Mouse (Mus musculus): ENCODE data around the gene Mapk13.
A peak's percentile ranks its signal among the peaks of the same experiment; 100 is the strongest.
"Not testable (repeated sequence)": the region's sequence is repeated elsewhere in the genome, so short reads cannot be mapped to it uniquely, and the experiment has no call there.

The Mapk13 gene

DNA sequence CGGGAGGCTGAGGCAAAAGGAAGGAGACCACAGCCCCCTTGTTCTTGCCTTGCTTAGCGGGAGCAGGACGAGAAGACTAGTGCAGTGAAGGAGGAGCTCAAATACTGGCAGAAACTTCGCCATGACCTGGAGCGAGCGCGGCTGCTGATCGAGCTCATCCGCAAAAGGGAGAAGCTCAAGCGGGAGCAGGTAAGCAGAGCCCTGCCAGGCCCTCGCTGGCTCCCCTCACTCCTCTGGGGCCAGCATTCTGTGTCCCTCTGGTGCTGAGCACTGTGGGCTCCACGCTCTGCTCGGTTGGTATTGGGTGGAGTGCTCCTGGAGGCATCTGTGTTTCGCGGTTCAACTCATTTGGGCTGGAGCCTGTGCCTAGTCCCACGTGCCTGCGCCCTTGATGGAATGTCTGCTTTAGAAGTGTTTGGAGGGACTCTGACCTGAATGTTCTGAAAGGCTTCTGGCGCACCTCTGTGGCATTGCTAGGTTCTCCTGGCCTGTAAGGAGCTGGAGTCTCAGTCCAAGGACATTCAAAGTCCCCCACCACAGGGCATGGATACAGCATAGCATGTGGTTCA, 45.5 kb downstream of the Mapk13 start:
- no peak for DNase-seq (ENCODE audit: low spot score in 2 of 2)

DNA sequence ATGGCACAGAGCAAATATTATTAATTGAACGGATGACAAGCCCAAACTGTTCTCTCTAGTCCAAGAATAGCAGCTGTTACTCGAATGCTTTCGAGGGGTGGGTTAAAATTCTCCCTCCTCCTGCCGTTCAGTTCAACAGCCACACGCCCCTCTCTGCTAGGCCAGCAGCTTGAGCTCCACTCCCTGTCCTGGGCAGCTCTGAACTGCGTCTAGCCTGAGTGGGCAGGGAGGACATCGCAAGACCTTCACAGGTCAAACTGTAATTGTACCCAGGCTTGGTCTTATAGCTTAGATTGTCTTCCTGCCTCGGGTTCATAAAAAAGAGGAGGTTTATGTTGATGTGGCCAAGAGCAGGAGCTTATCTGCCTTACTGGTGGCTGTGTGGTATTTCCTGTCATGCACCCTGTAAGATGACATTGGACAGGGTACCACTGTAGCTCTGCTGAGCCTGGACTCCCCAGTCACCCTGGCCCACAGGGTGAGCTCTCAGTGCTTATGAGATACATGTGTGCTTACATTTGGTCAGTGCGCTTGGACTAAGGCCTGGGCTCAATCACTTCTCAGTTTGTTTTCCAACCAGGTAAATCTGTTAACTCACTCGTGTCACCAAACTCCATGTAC, 46.4 kb downstream of the Mapk13 start:
- no peak for DNase-seq (ENCODE audit: low spot score in 2 of 2)

- not testable (repeated sequence) for DNase-seq (ENCODE audit: low spot score in 2 of 2)
Observed at GRCm38 (mm10) chr17:28816326-28816725, 47.2 kb downstream of the Mapk13 start.

DNA sequence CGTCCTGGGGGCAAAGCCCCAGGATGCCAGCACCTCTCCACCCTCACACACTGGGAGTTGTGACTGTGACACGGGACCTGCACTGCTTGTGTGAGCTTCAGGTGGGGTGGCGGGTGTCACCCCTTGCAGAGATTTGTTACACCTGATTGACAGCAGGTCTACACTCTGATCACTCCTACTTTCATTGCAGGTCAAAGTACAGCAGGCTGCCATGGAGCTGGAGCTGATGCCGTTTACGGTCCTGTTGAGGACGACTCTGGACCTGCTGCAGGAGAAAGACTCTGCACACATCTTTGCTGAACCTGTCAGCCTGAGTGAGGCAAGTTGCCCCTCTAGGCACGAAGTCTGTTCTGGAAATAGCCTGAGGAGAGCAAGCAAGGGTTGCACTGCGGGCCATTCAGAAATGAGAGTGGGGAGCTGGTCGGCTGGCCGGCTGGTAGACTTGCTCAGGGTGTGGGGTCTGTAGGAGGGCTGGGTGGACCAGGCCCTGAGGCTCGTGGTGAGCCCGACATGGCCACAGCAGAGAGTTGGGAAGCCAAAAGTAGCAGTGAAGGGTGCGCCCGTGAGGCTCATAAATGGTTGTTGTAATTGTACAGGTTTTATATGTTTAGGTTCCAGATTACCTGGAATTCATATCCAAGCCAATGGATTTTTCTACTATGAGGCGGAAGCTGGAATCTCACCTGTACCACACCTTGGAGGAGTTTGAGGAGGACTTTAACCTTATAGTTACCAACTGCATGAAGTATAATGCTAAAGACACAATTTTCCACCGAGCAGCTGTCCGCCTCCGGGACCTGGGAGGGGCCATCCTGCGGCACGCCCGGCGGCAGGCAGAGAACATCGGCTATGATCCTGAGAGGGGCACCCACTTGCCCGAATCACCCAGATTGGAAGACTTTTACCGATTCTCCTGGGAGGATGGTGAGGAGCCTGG, 48.0 kb downstream of the Mapk13 start:
- DNase-seq (ENCODE audit: low spot score in 2 of 2), result no peak

DNA sequence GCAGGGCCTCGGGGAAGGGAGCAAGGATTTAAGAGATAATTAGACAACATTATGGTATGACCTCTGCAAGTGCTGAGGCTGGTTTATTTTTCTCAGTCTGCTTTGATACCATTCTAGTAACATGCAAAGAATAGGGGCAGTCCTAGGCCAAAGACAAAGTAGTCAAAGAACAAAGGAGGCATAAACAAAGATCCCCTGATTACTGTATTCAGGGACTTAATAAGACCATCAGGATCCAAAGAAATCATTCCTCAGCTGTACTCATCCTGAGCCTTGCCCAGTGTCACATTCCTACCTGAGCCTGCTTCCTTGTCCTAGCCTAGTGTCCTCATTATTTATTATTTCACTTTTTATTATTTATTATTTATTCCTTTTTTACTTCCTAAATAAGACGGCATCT, 51.1 kb downstream of the Mapk13 start:
- DNase-seq (ENCODE audit: low spot score in 2 of 2), result no peak

DNA sequence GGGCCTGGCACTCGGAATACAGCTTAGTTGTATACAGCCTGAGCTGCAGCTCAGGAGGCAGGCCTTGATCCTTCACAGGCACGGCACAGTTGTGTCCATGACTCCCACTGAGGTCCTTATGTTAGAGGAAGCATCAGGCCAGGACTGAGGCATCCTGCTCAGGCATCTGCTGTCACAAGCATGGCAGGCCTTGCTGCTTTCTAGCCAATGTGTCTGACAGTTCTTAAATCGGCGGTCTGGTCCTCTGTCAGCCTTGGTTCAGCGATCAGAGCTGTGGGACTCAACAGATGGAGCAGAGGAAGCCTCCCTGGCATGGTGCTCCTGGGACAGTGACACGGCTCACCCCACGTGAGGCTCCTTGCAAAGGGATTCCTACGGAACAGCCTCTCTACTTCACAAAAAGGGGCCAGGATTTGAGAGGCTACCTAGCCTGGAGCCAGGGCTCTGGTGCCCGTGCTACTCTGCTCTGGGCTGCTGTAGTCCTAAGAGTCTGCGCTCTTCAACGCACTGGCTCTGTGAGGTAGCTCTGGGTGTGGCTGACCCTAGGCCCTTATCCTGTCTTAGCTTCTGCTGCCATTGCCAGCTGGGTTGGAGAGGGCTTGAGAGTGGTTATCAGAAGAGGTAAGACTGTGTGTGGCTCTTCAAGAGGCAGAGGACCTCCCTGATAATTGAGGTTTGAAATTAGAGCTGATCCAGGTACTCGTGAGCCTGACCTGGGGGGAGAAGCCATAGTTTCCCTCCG, 54.1 kb downstream of the Mapk13 start:
- DNase-seq (ENCODE audit: low spot score in 2 of 2), result peak; percentile 57

DNA sequence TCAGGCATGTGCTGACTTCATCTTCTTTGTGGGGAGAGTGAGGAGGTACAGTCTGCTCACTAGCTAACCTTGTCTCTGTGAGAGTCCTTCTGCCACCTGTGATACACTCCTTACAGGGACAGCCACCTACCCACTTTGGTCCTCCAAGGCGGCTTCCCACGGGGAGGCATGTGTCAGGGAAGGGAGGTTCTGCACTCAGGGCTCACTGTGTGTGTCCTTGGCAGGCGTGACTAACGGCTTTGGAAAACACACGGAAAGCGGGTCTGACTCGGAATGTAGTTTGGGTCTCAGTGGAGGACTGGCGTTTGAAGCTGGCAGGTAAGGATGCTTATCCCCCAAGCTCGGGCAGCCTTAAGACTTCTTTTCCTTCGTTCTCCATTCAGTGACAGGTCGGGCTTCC, 54.7 kb downstream of the Mapk13 start:
- no peak for DNase-seq (ENCODE audit: low spot score in 2 of 2)

DNA sequence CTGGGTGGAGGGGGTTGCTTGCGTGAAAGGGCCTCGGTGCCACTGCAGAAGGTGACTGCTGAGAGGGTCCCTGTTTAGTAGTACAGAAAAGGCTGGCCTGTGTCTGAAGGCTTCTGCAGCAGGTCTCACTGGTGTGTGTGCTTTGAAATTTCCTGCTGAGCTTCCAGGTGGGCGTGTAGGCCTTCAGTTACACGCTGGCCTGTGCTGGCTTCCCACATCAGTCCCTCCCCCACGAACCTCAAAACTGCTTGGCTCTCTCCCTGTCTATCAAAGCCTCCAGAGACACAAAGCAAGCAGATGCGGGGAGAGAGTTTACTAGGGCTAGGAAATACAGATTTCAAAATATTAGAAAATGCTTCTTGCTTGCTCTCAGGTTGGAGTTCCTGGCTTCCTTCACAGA, 55.8 kb downstream of the Mapk13 start:
- DNase-seq (ENCODE audit: low spot score in 2 of 2), result no peak

DNA sequence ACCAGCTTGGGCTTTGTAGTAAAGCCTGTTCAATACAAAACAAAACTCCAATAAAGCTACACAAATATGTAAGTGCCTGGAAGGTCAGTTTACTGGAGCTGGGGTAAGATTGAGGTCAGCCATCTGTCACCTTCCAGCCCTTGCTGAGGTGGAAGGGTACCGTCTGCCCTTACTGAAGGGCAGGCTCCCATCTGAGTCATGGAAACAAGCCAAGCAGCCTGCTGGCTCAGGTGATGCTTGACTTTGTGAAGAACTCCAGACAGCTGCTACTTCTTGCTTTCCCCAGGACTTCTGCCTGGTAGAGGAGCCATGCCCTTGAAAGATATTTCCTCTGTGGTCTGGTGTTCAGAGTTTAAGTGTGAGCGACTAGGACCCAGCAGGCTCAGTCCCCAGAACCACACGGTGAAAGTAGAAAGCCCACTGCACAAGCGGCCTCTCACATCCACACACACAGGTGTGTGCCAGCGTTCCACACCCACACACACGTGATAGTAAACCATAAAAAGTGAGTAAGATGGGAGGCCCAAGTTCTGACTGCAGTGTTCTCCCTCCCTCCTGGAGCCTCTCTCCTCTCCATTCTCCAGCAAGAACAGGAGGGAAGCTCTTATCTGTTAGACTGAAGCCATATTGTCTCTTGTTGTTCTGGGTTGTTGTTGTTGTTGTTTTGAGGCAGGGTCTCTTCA, 56.4 kb downstream of the Mapk13 start:
- no peak for DNase-seq (ENCODE audit: low spot score in 2 of 2)

DNA sequence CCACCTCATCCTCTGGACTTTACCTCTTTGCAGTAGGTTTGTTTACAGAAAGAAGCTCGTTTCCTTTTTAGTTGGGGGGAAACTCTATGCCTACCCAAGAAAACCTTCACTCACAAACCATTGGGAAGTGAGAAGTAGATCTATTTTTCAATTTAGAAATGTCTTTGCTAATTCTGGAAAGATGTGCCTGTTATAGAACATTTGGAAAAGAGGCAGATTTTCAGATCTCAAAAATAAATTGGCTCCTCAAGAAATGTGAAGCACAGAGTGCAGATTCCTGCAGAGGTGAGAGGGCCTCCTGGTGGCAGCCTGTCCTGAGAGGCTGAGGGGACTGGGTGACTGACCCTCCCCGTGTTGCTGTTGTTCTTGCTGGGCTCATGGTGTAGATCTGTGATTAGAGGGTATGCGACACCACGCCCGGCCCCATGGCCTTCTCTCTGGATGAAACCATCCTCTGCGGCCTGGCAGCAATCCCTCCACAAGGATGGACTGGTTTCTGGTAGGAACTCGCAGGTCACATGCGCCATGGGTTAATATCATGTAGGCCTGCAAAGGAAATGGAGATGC, 58.7 kb downstream of the Mapk13 start:
- DNase-seq (ENCODE audit: low spot score in 2 of 2), result no peak

DNA sequence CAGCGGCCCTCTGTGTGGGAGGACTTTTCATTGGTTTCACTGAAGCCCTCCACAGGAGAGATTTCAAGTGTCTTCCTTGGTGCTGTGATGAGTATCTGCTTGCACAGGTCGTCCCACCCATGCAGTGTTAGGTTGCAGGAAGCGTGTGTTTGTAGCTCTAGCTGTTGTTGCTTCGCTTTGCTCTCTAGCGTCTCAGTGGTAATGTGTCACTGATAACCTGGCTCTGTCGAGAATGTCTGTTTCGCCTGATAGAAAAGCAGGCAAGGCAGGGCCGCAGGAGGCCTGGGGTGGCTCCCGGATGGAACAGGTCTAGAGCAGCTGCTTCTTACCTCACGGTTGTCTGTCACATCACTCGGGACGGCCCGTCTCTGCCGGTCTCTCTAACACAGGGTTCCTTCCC, 60.0 kb downstream of the Mapk13 start:
- DNase-seq (ENCODE audit: low spot score in 2 of 2), result peak; percentile 44 to 60

Measured in spleen, postnatal 14 days (tissue).